Mouse (Mus musculus) erythroid progenitor cell, adult 5-6 weeks (primary cell): ENCODE results near the gene Ercc4. TPM values are rescaled to one million over a fixed set of nuclear protein-coding genes. Genes with fewer than 3 reads are reported as not detected.

Source experiments
- ATAC-seq: replicated peaks from 2 replicates; pipeline ENCODE4 v1.8.0; 2016; ENCODE audit warnings: moderate number of reproducible peaks, mild to moderate bottlenecking, moderate TSS enrichment, inconsistent platforms; ENCODE audit not compliant: poor library complexity, low FRiP score, severe bottlenecking
- total RNA-seq, 2 experiments: library from RNA; stranded (forward) in 1 of 2; stranded (reverse) in 1 of 2; fragments of 150-400 nt in 1 of 2; fragments of 186-747, 209-891 nt in 1 of 2; gene quantifications; 2 replicates each; pipeline versions ENCODE4 v1.2.3 to v1.2.4; 2015 to 2017; ENCODE audit warnings: low replicate concordance in 2 of 2

Ercc4 gene
- total RNA-seq, 2 experiments from 2014 or later: 0.45 to 2.5 TPM

GRCm38 (mm10) chr16:13191166-13191565 is 81.7 kb downstream of the Ercc4 start:
- ATAC-seq: no peak

DNA sequence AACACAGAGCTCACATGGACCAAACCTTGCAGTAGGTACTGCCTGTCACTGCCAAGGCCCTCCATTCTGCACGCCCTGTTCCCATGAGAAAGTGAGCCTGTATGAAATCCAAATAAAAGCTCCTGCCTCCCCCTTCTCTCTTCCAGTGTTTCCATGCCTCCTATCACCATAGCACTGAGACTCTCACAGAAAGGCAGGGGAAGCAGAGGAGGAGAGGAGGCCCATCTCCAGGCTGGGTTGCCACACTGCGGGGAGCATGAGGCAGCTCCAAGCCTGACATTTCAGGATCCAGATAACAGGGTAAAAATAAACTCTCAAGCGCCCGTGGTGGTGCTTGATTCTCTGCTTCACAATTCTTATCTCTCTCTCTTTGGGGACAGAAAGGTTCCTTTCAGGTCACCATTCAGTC is 84.2 kb downstream of the Ercc4 start:
- no peak for ATAC-seq

DNA sequence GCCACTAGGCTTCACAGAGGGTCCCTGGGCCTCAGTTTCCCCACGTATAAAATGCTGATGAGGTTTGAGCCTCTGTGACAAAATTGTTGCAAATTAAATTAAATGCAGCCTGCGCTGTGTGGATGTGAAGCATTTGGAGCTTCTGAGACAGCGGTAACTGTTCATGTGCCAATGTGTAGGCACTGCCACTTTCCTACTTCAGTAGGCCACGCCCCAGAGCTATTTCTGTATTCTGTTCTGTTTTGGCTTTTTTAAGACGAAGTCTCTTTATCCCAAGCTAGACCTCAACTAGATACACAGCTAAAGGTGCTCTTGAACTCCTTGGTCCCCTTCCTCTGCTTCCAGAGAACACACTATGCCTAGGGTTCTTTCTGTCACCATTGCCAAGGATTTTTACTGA is 85.4 kb downstream of the Ercc4 start:
- no peak for ATAC-seq

GRCm38 (mm10) chr16:13196626-13197025 is 87.1 kb downstream of the Ercc4 start:
- ATAC-seq: no peak

- no peak for ATAC-seq
These were observed 87.8 kb downstream of the Ercc4 start for GRCm38 (mm10) chr16:13197293-13197692.

- no peak for ATAC-seq
These were observed 89.7 kb downstream of the Ercc4 start for GRCm38 (mm10) chr16:13199204-13199603.

Other genes with a start within 250 kb of the Ercc4 start
- gene Mrtfb, start 146.8 kb downstream of the Ercc4 start, total RNA-seq (2015; ENCODE audit: low replicate concordance): 2.5 and 4.6 TPM in 2 replicates
- 1.1 and 1.2 TPM in 2 replicates for gene Mrtfb, start 146.8 kb downstream of the Ercc4 start, total RNA-seq (2017; ENCODE audit: low replicate concordance)